Mouse (Mus musculus): ENCODE data around the gene Map2k5.
A peak's percentile ranks its signal among the peaks of the same experiment; 100 is the strongest.

Map2k5 gene

DNA sequence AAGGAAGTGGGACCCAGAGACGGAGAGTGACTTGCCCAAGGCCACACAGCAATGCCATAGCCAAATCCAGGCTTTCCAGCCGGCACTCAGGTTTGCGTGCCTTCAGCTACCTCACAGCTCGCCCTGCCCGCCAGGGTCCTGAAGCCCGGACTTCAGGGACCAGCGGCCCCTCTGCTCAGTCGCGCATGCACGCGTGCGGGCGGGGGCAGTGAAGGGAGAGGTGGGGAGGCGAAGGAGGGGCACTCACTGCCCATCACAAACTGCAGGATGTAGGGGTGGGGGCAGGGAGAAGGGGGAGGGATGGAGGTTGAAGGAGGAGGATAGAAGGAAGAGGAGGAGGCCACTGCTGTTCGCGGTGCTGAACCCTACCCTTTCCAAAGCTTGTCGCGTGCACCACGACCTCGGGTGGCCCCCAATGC, 230.8 kb downstream of the Map2k5 start:
- DNase-seq (ENCODE audit: low read depth, low spot score) = peak; percentile 67

GRCm38 (mm10) chr9:63146126-63146855, 231.4 kb downstream of the Map2k5 start:
- peak; percentile 67 for DNase-seq (ENCODE audit: low read depth, low spot score)

GRCm38 (mm10) chr9:63145249-63146125, 232.2 kb downstream of the Map2k5 start:
- DNase-seq (ENCODE audit: low read depth, low spot score) = peak; percentile 74

DNA sequence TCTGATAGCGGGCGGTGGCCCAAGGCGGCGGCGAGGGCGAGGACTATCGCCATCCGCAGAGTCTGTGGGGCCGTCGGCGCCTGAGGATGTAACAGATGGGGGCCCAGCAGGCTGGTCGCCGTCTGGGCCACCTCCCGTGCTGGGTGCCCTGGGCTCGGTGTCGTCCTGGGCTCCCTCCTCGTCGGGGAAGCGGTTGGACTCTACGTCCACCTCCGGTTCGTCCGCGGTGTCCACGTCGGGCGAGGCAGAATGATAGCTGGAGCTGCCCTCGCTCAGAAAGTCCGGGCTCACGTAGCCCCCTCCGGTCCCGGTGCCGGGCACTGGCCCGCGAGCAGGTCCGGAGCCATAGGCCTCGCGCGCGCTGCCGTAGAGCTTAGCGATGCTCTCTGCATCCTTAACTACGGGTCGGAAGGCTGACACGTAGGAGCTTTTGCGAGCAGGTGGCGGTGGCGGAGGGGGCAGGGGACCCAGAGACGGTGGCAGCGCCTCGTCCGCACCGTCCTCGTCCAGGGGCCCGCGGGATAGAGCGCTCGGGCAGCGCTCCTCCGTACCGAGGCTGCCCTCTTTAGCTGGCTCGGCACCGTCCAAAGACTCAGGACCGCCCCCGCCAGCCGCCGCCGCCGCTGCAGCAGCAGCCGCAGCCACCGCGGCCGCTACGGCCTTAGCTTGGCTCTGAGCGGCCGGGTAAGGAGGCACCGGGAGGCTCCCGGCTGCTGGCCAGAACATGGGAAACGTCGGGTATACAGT, 233.0 kb downstream of the Map2k5 start:
- DNase-seq (ENCODE audit: low read depth, low spot score) = peak; percentile 59

DNA sequence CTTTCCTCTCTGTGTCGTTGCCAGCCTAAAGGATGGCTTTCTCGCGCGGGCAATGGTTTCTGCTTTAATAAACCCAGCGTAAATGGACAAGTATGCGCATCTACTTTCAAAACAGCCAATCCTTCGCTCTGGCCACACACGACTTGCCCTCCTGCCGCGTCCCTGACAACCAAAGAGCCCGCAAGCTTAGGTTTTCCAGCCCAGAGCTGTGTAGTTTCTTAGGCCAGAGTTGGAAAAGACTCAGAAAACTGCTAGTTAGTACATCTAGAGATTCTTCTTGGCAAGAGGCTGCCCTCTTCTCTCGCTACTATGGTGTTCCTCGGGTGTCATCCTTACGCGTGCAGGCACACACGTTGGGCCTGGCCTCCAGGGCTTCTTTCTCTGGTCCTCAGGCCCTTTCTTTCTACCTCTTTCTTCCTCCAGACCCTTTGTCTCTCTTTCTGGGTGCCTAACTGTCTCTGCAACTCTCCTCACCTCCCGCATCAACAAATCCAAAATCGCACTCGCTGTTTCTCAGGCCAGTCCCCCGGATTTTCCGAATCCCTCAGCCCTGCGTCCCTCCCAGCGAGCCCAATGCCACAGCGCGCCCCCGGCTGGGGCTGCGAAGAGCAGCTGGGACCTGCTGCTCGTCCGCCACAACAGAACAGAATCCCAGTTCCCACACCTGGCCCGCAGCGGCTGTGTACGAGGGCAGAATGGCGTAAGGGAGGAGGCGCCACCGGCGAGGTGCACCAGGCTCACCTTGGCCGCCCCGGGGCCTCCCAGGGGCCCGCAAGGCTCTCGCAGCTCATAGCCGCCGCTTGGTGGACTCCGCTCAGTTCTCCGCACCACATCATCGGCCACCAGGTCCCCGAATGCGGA, 233.8 kb downstream of the Map2k5 start:
- peak; percentile 52 for DNase-seq (ENCODE audit: low read depth, low spot score)

DNA sequence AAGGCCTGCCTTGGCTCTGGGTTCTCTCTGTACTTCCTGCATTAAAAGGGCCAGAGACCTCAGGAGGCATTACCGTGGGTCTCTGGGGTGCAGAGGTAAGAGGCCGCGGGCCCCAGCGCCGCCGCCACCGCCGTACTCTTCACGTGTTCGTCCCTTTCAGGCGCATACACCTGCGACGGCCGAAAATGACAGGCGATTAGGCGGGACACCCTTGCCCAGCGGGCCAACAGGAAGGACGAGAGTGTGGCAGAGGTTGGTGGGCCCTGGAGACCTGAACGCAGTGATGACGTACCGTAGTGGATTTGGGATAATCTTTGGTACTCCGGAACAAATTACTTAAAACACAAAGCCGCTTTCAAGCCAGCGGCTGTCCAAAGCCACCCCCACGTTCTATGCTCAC, 234.5 kb downstream of the Map2k5 start:
- DNase-seq (ENCODE audit: low read depth, low spot score) = peak; percentile 39

DNA sequence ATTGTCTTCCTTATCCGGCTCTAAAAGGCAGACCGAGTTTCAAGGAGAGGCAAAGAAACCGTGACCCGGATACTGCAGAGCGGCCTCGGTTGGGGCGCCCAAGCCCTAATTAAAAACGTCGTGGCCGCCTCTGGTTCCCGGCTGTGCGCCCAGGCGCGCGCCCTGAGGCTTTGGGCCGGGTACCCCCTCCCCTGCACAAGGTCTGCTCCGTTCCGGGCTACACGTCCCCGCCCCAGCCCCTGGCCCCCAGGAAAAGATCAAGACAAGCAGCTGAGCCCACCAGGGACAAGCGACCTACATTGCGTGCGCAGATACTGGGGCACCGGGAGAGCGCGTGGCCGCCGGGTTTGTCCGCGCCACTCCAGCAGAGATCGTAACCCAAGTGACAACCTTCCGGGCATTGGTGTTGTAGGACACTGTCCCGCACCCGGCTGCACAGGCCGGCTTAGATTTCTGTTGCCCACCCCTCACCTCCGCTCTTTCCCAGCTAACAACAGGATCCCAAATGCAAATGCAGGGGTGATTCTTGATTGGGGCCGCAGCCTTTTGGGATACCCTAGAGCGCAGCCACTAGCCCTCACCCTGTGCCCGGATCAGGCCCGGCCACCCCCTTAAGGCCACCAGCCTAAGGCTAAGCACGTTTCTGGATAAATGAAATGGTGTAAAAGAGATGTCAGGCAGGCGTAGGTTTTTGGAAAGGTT, 235.2 kb downstream of the Map2k5 start:
- DNase-seq (ENCODE audit: low read depth, low spot score) = peak; percentile 45

- peak; percentile 59 for DNase-seq (ENCODE audit: low read depth, low spot score)
Measured at GRCm38 (mm10) chr9:63141641-63142334, 235.9 kb downstream of the Map2k5 start.

- DNase-seq (ENCODE audit: low read depth, low spot score) = no peak
Measured at GRCm38 (mm10) chr9:63140211-63140610, 237.5 kb downstream of the Map2k5 start.

DNA sequence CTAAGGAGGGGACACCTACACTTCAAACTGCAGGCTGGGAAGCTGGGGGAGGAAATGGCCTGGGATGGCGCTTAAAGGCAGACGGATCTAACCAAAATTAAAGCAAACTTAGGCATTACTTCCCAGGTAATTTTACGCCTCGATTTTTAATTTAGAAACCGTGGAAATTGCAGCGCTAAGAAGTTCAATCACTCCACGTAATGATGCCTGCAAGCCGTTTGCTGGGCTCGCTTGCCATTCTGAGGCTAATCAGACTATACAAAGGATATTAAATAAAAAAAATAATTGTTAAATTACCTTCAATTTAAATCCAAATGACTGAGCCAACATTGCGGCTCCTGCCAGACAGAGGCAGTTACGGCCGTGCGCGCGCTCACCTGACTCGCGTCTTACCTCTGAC, 238.0 kb downstream of the Map2k5 start:
- DNase-seq (ENCODE audit: low read depth, low spot score) = no peak

GRCm38 (mm10) chr9:63138481-63138967, 239.2 kb downstream of the Map2k5 start:
- DNase-seq (ENCODE audit: low read depth, low spot score) = peak; percentile 70

DNA sequence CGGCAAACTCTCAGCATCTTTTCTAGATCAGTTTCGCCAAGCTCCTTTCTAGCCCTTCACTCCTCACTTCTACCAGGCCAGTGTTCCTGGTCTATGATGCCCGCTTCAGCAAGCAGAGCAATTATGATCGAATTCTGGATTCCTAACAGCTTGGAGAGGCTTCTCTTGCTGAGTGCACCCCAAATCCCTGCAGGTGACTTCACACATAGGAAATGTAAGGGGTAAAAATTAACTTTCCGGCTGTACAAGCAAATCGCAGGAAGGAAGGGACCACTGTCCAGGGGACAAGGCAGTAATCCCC, 240.1 kb downstream of the Map2k5 start:
- DNase-seq (ENCODE audit: low read depth, low spot score) = no peak

DNA sequence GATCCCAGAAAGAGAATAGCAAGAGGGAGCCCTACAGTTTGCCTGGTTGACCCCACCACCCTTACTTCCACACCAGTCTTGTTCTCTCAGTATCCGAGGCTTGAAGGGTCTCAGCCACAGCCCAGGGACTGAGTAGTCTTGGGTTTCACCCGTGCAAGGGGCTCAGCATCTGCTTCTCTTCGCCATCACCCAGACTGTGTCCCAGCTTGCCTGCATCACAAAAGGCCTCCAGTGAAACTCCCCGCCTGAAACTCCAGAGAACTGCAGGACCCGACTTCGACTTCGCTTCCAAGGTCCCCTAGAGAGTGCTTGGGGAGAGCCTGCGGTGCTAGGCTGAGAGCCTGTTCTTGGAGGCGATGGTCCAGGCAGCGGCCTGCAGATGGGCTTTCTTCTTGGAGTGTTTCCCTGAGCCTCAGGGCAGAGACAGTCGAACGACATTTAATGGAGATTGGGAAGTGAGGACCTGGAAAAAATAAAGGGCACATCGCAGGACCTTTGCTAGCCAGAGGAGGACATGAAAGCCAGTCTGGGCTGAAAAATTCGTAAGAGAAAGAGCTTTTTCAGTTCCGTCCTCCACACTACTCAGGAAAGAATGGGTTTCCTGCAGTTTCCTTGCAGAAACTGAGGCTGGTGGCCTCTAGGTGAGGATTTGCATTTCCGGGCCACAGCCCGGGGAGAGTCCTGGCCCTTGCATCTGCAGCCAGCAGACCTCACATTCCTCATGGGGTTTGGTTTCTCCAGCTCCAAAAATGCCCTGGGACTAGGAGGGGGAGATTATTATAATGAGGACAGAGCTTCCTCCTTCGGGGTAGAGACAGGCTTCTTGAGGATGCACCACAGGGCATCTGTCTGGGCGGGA, 240.7 kb downstream of the Map2k5 start:
- DNase-seq (ENCODE audit: low read depth, low spot score) = peak; percentile 43

DNA sequence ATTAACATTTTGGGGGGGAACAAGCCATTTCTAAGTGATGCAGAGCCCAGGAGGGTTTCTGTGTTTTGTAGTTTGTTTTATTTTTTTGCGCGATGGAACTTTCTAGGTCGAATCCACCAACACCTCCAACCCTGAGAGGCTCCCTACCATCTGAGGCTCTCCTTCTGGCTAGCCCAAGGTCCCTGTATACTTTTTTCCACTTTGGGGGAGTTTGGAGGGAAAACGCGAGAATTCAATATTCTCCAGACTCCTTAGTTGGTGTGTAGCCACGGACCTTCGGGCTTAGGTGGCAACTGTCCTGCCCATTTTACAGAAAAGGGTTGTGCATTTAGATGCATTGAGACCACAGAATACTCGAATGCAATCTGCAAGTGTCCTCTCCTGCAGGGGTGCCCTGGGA, 241.5 kb downstream of the Map2k5 start:
- no peak for DNase-seq (ENCODE audit: low read depth, low spot score)

DNA sequence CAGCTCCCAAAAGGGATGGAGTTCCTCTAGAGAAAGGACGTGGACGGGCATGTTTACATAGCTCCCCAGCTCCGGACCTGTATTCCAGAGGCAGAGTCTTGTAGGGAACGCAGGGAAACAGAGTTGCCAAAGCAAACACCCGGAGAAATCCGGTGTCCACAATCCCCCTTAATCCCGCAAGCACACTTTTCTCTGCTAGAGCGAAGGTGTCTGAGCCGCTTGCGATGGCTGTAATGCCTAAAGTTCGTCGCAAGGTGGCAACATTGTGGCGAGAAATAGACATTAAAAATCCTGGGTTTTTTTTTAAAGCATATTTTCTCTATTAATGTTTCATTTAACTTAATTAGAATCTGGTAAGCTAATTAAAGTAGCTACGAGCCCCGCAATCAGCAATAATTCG, 241.9 kb downstream of the Map2k5 start:
- peak; percentile 62 for DNase-seq (ENCODE audit: low read depth, low spot score)

- no peak for DNase-seq (ENCODE audit: low read depth, low spot score)
Measured at GRCm38 (mm10) chr9:63135356-63135755, 242.3 kb downstream of the Map2k5 start.

DNA sequence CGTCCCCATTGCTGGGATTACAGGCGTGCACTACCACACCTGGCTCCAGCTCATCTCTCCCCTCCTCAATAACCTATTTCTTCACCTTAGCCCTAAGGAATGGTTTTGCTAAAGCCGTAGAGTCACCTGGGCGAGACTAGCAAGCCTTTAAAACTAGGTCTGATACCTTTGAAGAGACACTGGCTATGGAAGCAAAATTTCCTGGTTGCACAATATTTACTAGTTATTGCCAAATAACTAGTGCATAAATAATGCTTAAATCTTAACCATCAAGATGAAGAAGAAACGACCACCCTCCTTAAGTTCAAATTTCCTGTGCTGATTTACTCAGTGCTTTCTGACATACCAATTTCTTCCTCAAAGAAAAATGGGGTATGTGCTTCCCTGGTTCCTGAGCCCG, 244.0 kb downstream of the Map2k5 start:
- DNase-seq (ENCODE audit: low read depth, low spot score) = no peak

DNA sequence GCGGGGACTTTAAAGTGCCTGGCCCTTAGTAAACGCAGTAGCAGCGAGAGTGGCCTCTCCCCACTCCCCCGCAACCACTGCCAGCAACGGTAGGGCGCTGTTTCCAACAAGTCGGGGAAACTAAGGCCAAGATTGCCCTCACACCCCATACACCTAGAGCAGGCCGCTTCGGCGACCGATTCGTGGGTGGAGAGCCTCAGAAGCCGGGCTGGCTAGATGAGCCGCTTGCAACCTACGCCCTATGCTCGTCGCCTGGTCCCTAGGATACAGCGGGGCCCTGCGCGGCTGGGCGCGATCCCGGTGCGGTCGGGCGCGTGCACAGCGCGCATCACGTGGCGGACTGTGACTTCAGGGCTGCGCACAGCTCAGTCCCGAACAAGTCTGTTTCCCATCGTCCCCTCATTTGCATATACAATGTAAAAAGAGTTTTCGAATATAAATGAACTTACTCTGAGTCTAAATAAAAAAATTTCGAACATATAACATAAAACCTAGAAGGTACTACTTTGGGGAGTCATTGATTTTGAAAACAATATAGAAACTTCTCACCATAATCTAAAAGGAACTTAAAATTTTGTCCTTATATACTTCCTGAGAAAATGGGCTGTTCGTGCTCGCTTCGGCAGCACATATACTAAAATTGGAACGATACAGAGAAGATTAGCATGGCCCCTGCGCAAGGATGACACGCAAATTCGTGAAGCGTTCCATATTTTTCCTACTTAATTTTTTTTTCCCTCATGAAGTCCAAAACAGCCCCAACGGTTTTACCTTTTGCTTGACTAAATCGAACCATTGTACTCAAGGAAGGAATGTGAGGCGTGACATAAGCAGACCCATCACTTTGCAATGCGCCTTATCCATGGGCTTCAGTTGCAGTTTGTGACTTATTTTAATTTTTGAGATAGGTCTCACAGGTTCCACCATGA, 244.8 kb downstream of the Map2k5 start:
- peak; percentile 99 for DNase-seq (ENCODE audit: low read depth, low spot score)

Measured in ZHBTc4 (cell line).